Mouse (Mus musculus): ENCODE data around the gene Crat. TPM values are rescaled to one million over a fixed set of nuclear protein-coding genes. Genes with fewer than 3 reads are reported as not detected.

Gene Crat
- polyA plus RNA-seq, 1 experiment from 2014 or later: 20.5 TPM

DNA sequence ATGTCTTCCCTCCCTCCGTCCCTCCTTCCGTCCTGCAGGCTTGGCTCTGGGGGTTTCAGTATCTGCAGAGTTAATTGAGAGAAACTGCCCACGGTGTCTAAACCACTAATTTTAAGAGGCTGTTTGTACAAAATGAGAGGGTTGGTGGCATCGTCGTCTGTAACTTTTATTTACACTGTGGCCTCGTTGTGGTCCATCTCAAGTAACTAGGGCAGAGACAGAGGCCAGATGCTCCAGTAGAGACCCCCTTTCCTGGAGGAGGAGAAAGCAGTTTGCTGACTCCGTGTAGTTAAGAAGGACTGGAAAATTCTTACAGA is 994 bp upstream of the Crat start:
- no peaks in the 10 kb centered on the region for H3K9me3 ChIP-seq (replicated peaks)
- H3K4me2 ChIP-seq: peak overlapping the region; percentile 85
- no peak for ATAC-seq (ENCODE audit: low read depth)
- peak overlapping the region; percentile 100 for H3K9ac ChIP-seq
- no peaks in the 10 kb centered on the region for H3K27me3 ChIP-seq
- peaks cover 35% of the 10 kb centered on the region for H3K36me3 ChIP-seq
- H3K4me3 ChIP-seq (replicated peaks): peak overlapping the region; percentile 100
- peaks cover 68% of the 10 kb centered on the region for H3K4me1 ChIP-seq (replicated peaks)
- peak overlapping the region; percentile 96 for H3K27ac ChIP-seq
- no peak for DNase-seq
- WGBS (ENCODE audit: insufficient replicate concordance): 0% methylated on average over 7 of the region's 7 CpGs

DNA sequence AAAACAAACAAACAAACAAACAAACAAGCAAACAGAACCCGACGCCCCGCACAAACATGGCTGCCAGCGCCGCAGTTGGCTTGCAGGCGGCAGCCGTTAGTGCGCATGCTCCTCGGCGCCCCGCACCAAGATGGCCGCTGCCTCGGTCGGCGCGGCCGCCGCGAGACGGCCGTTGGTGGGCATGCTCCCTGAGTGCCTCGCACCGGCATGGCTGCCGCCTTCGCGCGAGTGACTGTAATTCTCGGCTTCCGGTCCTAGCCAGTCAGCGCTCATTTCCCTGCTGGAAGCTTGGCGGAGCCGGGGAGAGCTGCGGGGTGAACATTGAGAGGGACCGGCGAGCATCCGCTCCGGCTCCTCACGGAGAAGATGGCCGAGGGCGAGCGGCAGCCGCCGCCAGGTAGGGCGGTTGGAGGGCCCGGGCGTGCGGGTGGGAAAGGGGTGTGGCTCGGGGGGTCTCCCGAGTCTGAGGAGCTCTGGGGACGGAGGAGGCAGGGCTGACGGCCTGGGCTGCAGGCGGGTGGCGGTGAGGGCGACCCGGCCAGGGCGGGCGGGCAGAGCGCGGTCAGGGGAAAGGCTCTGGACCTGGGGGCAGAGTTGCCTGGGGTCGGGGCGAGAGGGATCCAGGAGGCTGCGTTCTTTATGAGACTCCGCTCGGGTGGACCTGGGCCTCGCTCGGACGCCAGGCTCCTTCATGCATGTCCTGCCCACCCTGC is 479 bp upstream of the Crat start, which contains the start of gene Ptpa:
Ptpa (plus strand) TSS at position 104 of the 713 bp plus-strand sequence.
- Histone ChIP-seq H3K36me3 (peaks cover 30% of the 10 kb centered on the region), H3K4me3 (replicated peaks) (peak within 1 kb of the TSS; percentile 100), H3K27ac (peak within 1 kb of the TSS; percentile 96), H3K9me3 (replicated peaks) (no peaks in the 10 kb centered on the region), H3K9ac (peak within 1 kb of the TSS; percentile 100), H3K4me1 (replicated peaks) (peaks cover 62% of the 10 kb centered on the region), H3K27me3 (no peaks in the 10 kb centered on the region), H3K4me2 (peak within 1 kb of the TSS; percentile 85)
- peak; percentile 68 for ATAC-seq (ENCODE audit: low read depth)
- peak; percentile 84 for DNase-seq
- WGBS (ENCODE audit: insufficient replicate concordance): under 1% methylated on average over 65 of the region's 67 CpGs

DNA sequence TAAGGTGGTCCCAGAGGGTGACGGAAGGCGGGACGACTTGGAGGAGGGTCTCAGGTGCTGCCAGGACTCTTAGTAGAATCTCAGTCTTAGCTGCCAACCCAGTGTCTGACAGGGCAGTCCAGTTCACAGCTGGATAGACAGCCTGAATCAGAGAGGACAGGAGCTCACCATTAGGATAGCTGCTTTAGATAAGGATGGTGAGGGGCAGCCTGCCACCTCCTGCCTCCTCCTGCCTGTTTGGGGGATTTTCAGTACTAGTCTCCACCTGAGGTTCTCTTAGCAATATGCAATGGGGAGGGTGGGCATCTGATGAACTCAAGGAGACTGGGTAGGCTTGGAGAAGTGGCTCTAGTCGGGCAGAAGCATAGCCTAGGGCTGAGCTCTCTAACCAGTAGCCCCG is 932 bp downstream of the Crat start:
- Histone ChIP-seq H3K27me3 (no peaks in the 10 kb centered on the region), H3K36me3 (peaks cover 29% of the 10 kb centered on the region), H3K9me3 (replicated peaks) (no peaks in the 10 kb centered on the region), H3K4me2 (peak overlapping the region; percentile 85), H3K9ac (peak overlapping the region; percentile 100), H3K27ac (peak overlapping the region; percentile 96), H3K4me3 (replicated peaks) (peak overlapping the region; percentile 100), H3K4me1 (replicated peaks) (peaks cover 51% of the 10 kb centered on the region)
- 51% methylated on average over 5 of the region's 5 CpGs for WGBS (ENCODE audit: insufficient replicate concordance)
- no peak for DNase-seq
- no peak for ATAC-seq (ENCODE audit: low read depth)

DNA sequence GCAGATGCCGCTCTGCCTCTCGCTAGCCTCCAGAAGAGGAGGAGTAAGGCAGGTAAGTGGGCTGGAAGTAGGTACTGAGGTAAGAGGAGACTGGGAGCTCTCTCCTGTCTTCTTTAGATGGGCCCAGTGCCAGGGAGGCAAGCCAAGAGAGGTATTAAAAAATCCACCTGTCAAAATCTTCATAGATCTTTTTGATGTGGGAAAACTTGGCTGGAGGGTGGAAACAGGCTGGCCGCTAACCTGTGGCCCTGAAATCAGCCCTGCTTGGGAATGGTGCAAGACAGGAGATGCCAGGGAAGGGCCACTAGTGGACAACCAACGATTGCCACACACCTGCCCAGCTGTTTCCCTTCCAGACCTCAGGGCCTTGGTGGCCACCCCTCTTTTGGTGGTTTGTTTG is 1.5 kb downstream of the Crat start:
- Histone ChIP-seq H3K4me2 (peak overlapping the region; percentile 85), H3K36me3 (peaks cover 33% of the 10 kb centered on the region), H3K4me3 (replicated peaks) (peak overlapping the region; percentile 100), H3K4me1 (replicated peaks) (peaks cover 49% of the 10 kb centered on the region), H3K9ac (peak overlapping the region; percentile 100), H3K27me3 (no peaks in the 10 kb centered on the region), H3K9me3 (replicated peaks) (no peaks in the 10 kb centered on the region), H3K27ac (peak overlapping the region; percentile 96; the same call in 1 of the 2 replicates)
- ATAC-seq (ENCODE audit: low read depth) (no peak), DNase-seq (no peak)
- 74% methylated on average over 4 of the region's 4 CpGs for WGBS (ENCODE audit: insufficient replicate concordance)

DNA sequence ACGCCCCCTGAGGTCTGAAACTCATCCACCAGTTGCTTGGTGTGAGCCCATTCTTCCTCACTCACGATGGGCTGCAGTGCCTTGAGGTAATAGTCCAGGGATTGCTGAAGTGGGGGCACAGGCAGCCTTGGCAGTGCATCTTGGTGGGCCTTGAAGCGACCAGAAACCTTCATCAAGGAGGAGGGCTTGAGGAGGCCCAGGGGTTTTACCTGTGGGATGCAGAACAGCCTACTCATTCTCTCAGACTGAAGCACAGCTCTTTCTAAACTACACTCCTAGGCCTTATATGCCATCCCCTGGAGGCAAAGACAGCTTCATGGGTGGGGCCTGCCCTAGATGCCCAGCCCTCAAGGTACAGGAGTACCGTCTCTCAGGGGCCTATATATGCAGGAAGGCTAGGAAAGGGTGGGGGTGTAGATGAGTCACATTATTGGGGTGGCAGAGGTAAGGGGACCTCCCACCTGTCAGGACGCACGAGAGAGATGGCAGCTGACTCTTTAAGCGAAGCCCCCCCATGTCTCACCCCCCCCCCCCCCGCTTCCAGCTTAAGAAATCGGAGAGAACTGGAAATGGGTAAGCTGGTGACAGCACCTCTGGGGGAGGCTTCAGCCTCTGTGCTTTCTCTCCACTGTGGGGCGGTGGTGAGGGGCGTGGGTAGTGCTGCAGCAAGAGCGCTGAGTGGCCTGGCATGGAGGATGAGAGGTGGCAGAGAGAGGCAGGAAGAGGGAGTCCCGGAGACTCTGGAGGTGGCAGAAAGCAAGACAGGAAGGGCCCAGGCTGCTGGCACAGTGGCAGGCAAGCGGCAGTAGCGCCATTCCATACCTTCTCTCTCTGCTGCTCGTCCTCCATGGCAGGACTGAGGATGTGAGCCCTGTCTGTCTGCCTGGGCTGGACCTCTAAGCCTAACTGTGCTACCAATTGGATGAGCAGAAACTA is 2.3 kb downstream of the Crat start:
- no peaks in the 10 kb centered on the region for H3K9me3 ChIP-seq (replicated peaks)
- H3K36me3 ChIP-seq: peaks cover 39% of the 10 kb centered on the region
- H3K9ac ChIP-seq: peak overlapping the region; percentile 100
- WGBS (ENCODE audit: insufficient replicate concordance): 80% methylated on average over 16 of the region's 16 CpGs
- peak overlapping the region; percentile 100; the same call in 1 of the 2 replicates for H3K4me3 ChIP-seq (replicated peaks)
- ATAC-seq (ENCODE audit: low read depth): no peak
- no peaks in the 10 kb centered on the region for H3K27me3 ChIP-seq
- H3K27ac ChIP-seq: 0 out of 2 replicates have a peak overlapping the region, but pooled peaks have one; percentile 96
- H3K4me2 ChIP-seq: peak overlapping the region; percentile 85
- peaks cover 41% of the 10 kb centered on the region for H3K4me1 ChIP-seq (replicated peaks)
- no peak for DNase-seq

DNA sequence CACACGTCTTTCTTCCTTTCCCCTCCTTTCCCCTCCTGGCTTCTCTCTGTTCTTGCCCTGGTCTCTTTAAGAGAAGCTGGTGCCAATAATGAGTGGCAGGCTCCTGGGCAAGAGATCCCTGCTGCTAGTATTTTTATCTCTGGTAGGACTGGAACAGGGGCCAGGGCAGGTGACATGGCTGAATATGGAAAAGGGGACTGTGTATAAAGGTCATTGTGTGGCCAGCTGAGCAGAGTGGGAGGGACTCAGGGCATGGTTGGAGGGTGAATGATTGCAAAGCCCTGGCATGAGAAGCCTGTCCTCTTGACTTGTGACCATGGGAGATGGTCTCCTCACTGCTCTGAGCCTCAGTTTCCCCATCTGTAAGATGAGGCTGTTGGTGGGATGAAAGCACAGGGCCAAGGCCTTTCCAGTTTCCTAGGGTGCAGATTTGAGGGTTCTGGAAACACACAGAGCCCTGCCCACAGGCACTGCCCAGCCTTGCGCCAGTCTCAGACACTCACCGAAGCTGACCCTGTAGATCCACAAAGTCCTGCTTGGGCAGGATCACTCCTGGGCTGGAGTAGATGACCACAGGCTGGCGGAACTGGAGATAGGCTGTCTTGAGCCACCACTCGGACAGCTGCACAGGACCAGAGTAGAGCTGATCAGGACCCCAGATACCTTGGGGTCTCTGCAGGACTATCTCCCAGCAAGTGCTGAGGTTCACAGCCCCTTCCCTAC is 6.0 kb downstream of the Crat start:
- H3K9me3 ChIP-seq (replicated peaks): no peaks in the 10 kb centered on the region
- peaks cover 26% of the 10 kb centered on the region for H3K4me1 ChIP-seq (replicated peaks)
- no peak overlapping the region for H3K27ac ChIP-seq
- no peak for ATAC-seq (ENCODE audit: low read depth)
- no peak for DNase-seq
- WGBS (ENCODE audit: insufficient replicate concordance): 75% methylated on average over 5 of the region's 5 CpGs
- H3K4me2 ChIP-seq: no peak overlapping the region
- peaks cover 71% of the 10 kb centered on the region for H3K36me3 ChIP-seq
- no peak overlapping the region for H3K9ac ChIP-seq
- no peak overlapping the region for H3K4me3 ChIP-seq (replicated peaks)
- H3K27me3 ChIP-seq: no peaks in the 10 kb centered on the region

DNA sequence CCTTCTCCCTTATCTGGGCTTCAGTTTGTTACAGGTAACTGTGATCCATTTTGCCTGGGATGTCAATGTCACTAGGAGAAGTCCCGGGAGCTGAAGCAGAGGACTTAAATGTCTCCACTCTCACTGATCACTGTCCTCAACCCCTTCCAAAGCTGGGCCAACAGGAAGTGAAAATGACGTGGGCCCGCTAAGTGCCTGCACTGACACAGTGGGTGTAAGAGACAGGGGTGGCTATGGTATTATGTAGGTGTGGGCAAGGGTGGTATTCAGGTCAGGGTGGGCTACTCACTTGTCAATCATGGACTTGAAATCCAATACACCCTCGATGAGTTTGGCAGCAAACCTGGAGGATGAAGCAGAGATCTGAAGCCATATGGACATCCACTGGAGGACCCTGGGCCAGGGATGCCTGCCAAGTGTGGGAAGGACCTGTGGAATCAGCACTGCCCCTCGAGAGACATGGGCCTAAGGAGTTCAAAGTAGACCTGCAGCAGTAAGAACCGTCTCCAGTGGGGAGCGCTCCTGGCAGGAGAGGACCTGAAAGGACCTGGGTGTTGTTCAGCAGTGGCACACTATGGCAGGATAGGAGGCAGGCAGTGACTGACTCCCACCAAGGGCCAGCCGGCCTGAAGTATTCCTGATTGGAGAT is 7.0 kb downstream of the Crat start:
- no peak overlapping the region for H3K9ac ChIP-seq
- H3K4me1 ChIP-seq (replicated peaks): peaks cover 15% of the 10 kb centered on the region
- no peaks in the 10 kb centered on the region for H3K27me3 ChIP-seq
- ATAC-seq (ENCODE audit: low read depth): no peak
- peaks cover 82% of the 10 kb centered on the region for H3K36me3 ChIP-seq
- H3K4me2 ChIP-seq: no peak overlapping the region
- DNase-seq: no peak
- no peak overlapping the region for H3K27ac ChIP-seq
- no peaks in the 10 kb centered on the region for H3K9me3 ChIP-seq (replicated peaks)
- no peak overlapping the region for H3K4me3 ChIP-seq (replicated peaks)
- WGBS (ENCODE audit: insufficient replicate concordance): 75% methylated on average over 8 of the region's 8 CpGs

DNA sequence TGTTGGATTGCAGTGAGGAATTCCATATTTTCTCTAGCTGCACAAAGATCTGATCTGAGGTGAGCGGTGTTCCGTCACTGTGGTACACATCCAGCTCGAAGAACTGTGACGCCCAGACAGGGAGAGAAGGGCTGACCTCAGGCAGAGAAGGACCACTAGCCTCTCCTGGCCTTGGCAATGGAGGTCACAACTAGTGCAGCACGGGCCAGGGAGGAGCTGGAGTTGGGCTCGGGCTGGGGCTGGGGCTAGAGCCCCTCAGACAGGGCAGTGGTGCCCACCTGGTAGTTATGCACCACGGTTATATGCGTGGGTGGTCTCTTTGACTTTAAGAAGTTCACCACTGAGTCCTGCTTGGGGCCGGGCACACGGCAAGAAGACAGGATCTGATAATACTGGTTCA is 7.8 kb downstream of the Crat start:
- peaks cover 85% of the 10 kb centered on the region for H3K36me3 ChIP-seq
- H3K27ac ChIP-seq: no peak overlapping the region
- 65% methylated on average over 10 of the region's 10 CpGs for WGBS (ENCODE audit: insufficient replicate concordance)
- DNase-seq (no peak), ATAC-seq (ENCODE audit: low read depth) (no peak)
- H3K4me1 ChIP-seq (replicated peaks): peaks cover 8% of the 10 kb centered on the region; the same call in 1 of the 2 replicates
- H3K4me2 ChIP-seq: no peak overlapping the region
- no peak overlapping the region for H3K4me3 ChIP-seq (replicated peaks)
- H3K9me3 ChIP-seq (replicated peaks): no peaks in the 10 kb centered on the region
- H3K27me3 ChIP-seq: no peaks in the 10 kb centered on the region
- no peak overlapping the region for H3K9ac ChIP-seq

DNA sequence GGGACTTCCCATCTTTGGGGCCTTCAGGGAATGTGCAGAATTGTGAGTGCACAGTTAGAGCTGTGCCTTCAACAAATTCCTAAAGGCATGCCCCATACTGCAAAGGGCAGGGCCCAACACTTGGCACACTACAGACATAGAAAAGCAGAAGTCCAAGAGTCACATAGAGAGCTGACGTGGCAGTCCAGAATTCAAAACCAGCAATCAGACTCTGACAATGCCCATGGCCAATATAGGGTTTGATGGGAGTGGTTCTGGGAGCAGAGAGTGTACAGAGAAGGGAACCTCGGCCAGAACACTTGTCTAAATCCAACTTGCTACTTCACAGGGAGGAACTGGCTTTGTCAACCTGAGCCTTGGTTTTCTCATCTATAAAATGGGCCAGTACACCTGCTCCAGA is 8.4 kb downstream of the Crat start:
- H3K9me3 ChIP-seq (replicated peaks): no peaks in the 10 kb centered on the region
- DNase-seq (no peak), ATAC-seq (ENCODE audit: low read depth) (no peak)
- no peak overlapping the region for H3K4me2 ChIP-seq
- no peaks in the 10 kb centered on the region for H3K27me3 ChIP-seq
- H3K4me1 ChIP-seq (replicated peaks): peaks cover 8% of the 10 kb centered on the region; the same call in 1 of the 2 replicates
- H3K9ac ChIP-seq: no peak overlapping the region
- H3K4me3 ChIP-seq (replicated peaks): no peak overlapping the region
- H3K36me3 ChIP-seq: peaks cover 85% of the 10 kb centered on the region
- 53% methylated on average over 2 of the region's 2 CpGs for WGBS (ENCODE audit: insufficient replicate concordance)
- H3K27ac ChIP-seq: no peak overlapping the region

DNA sequence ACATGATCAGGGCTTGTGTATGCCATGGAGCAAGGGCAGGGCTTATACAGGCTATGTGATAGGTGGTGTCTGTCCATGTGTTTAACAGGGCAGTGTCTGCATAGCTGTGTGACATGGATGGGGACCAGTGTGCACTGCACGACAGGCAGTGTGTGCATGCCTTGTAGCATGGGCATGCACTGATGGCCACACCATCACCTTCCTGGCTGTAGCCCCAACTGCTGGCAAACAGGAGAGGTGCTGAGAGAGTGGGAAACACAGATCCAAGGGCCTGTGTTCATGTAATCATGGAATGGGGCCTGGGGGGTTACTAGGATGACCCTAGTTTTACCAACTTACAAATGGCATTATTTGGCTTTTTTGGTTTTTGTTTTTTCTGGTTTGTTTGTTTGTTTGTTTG is 11.7 kb downstream of the Crat start:
- 77% methylated on average over 1 of the region's 1 CpGs for WGBS (ENCODE audit: insufficient replicate concordance)
- Histone ChIP-seq H3K4me1 (replicated peaks) (0 out of 2 replicates have a peak, but pooled peaks cover 3% of the 10 kb centered on the region), H3K4me2 (no peak overlapping the region), H3K27me3 (no peaks in the 10 kb centered on the region), H3K36me3 (peaks cover 95% of the 10 kb centered on the region), H3K9me3 (replicated peaks) (no peaks in the 10 kb centered on the region), H3K27ac (no peak overlapping the region), H3K9ac (no peak overlapping the region), H3K4me3 (replicated peaks) (no peak overlapping the region)
- no peak for ATAC-seq (ENCODE audit: low read depth)
- no peak for DNase-seq

Data from liver, embryonic 13.5 days (tissue).